Mouse (Mus musculus): Measurements from ENCODE around the gene Aldh3b1.

DNA sequence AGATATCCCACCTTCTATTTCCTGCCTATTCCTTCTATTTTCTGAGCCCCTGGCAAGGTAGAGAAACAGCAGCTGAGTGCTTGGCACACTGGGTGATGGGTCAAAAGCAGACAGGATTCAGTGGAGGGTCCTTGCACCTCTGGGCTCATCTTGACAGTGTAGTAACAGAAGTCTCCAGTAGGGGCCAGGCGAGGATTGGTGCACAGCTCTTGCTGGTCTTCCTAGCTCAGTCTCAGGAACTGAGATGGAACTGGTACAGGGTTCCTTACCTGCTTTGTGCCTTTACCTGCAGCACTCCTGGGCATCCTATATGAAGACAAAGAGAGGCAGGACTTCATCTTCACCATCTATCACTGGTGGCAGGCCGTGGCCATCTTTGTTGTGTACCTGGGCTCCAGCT, 17.1 kb upstream of the Aldh3b1 start:
- peak; percentile 82 for TF ChIP-seq CTCF (IDR thresholded peaks at IDR 0.05; ENCODE audit: low read depth, low read length)
- no peak for TF ChIP-seq POLR2A (IDR thresholded peaks at IDR 0.05; ENCODE audit: extremely low read depth, insufficient read depth, low read length)
